Mouse (Mus musculus): ENCODE measurements around the gene Mtmr14. TPM values are rescaled to one million over a fixed set of nuclear protein-coding genes. Genes with fewer than 3 reads are reported as not detected.

Mtmr14 gene
- total RNA-seq, 2 experiments from 2014 or later: 12.7 to 17.6 TPM

GRCm38 (mm10) chr6:113330547-113330946, 92.9 kb downstream of the Mtmr14 start:
- peak in 1 of 2 experiments; percentile 54 for DNase-seq

Other genes with a start within 250 kb of the Mtmr14 start
- gene Thumpd3, start 191.6 kb upstream of the Mtmr14 start, total RNA-seq (2021): 10 to 100 TPM; 19.8 to 22.5 TPM
- 10 to 100 TPM; 27.0 to 31.5 TPM for gene Setd5, start 160.5 kb upstream of the Mtmr14 start, total RNA-seq (2021)
- under 1 TPM; 0.40 to 0.51 TPM for gene Lhfpl4, start 42.5 kb upstream of the Mtmr14 start, total RNA-seq (2021)
- gene Cpne9, start 44.5 kb downstream of the Mtmr14 start, total RNA-seq (2021): not detected
- 10 to 100 TPM; 12.3 to 12.4 TPM for gene Brpf1, start 69.3 kb downstream of the Mtmr14 start, total RNA-seq (2021)
- 1 to 10 TPM; 4.5 to 6.9 TPM for gene Ogg1, start 89.1 kb downstream of the Mtmr14 start, total RNA-seq (2021)
- gene Camk1, start 106.1 kb downstream of the Mtmr14 start, total RNA-seq (2021): 10 to 100 TPM; 64.2 to 68.3 TPM
- gene Tada3, start 140.0 kb downstream of the Mtmr14 start, total RNA-seq (2021): 10 to 100 TPM; 24.9 to 28.1 TPM
- gene Arpc4, start 140.3 kb downstream of the Mtmr14 start, total RNA-seq (2021): 10 to 100 TPM; 63.3 to 66.7 TPM
- gene Ttll3, start 151.4 kb downstream of the Mtmr14 start, total RNA-seq (2021): 1 to 10 TPM in 1 of 2 experiments, under 1 TPM in 1; 0.77 to 1.3 TPM
- gene Rpusd3, start 181.5 kb downstream of the Mtmr14 start, total RNA-seq (2021): 10 to 100 TPM; 11.3 to 13.0 TPM
- 10 to 100 TPM in 1 of 2 experiments, 1 to 10 TPM in 1; 6.7 to 53.2 TPM for gene Cidec, start 197.9 kb downstream of the Mtmr14 start, total RNA-seq (2021)
- 10 to 100 TPM; 20.8 to 22.8 TPM for gene Jagn1, start 204.7 kb downstream of the Mtmr14 start, total RNA-seq (2021)
- 1 to 10 TPM in 1 of 2 experiments, under 1 TPM in 1; 0.69 to 1.2 TPM for gene Il17re, start 220.6 kb downstream of the Mtmr14 start, total RNA-seq (2021)
- gene Il17rc, start 233.6 kb downstream of the Mtmr14 start, total RNA-seq (2021): 1 to 10 TPM; 6.3 to 7.2 TPM
- 10 to 100 TPM; 47.6 to 55.7 TPM for gene Creld1, start 245.5 kb downstream of the Mtmr14 start, total RNA-seq (2021)

All from heart, adult 18-20 months (tissue).